Mouse (Mus musculus): Measurements from ENCODE around the gene Ccl25.

DNA sequence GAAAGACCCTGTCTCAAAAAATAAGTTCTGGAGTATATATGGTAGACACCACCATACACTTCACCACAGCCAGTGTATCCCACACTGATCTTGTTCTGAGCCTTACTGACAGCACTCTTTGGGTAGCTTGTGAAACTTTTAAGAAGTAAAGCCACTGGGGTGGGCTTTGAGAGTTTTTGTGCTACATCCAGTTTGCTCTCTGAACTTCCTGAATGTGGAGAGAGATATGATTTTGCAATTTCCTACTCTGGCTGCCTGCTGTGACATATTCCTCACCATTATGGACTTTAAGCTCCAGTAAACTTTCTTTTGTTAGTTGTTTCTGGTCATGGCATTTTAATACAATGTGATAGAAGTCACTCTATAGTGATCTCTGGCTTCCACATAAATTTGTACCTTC is 12.9 kb upstream of the Ccl25 start:
- TF ChIP-seq POLR2A (IDR thresholded peaks at IDR 0.05; ENCODE audit: insufficient read depth, low read depth, low read length) (no peak), CTCF (IDR thresholded peaks at IDR 0.05; ENCODE audit: insufficient read depth, low read depth, low read length) (no peak)
